Mouse (Mus musculus): ENCODE measurements around the gene Zfp719.

Zfp719 gene

GRCm38 (mm10) chr7:43579440-43580171, at the start of gene Zfp719:
Gene Zfp719 (plus strand): TSS chr7:43579610.
- DNase-seq (ENCODE audit: low spot score in 2 of 2): peak; percentile 82 to 88

- DNase-seq (ENCODE audit: low spot score in 2 of 2): no peak
These were observed 49.1 kb upstream of the Zfp719 start for GRCm38 (mm10) chr7:43530216-43530785.

GRCm38 (mm10) chr7:43532936-43533505, 46.4 kb upstream of the Zfp719 start:
- DNase-seq (ENCODE audit: low spot score in 2 of 2): peak in 1 of 2 experiments; percentile 23

- DNase-seq (ENCODE audit: low spot score in 2 of 2): no peak
These were observed 40.9 kb upstream of the Zfp719 start for GRCm38 (mm10) chr7:43538524-43538923.

GRCm38 (mm10) chr7:43544225-43544977, 35.0 kb upstream of the Zfp719 start, which contains the start of gene Cd33:
Gene Cd33 (minus strand): TSS chr7:43544428.
- DNase-seq (ENCODE audit: low spot score in 2 of 2): peak in 1 of 2 experiments; percentile 30

- DNase-seq (ENCODE audit: low spot score in 2 of 2): no peak
These were observed 33.5 kb upstream of the Zfp719 start for GRCm38 (mm10) chr7:43545656-43546545.

- no peak for DNase-seq (ENCODE audit: low spot score in 2 of 2)
These were observed 31.7 kb upstream of the Zfp719 start for GRCm38 (mm10) chr7:43547666-43548065.

- DNase-seq (ENCODE audit: low spot score in 2 of 2): no peak
These were observed 31.2 kb upstream of the Zfp719 start for GRCm38 (mm10) chr7:43548206-43548605.

- peak in 1 of 2 experiments; percentile 70 for DNase-seq (ENCODE audit: low spot score in 2 of 2)
These were observed 26.3 kb upstream of the Zfp719 start for GRCm38 (mm10) chr7:43553153-43553552.

- DNase-seq (ENCODE audit: low spot score in 2 of 2): no peak
These were observed 24.9 kb upstream of the Zfp719 start for GRCm38 (mm10) chr7:43554550-43554949.

- no peak for DNase-seq (ENCODE audit: low spot score in 2 of 2)
These were observed 24.1 kb upstream of the Zfp719 start for GRCm38 (mm10) chr7:43555351-43555750.

GRCm38 (mm10) chr7:43556901-43557300, 22.5 kb upstream of the Zfp719 start:
- DNase-seq (ENCODE audit: low spot score in 2 of 2): no peak

- DNase-seq (ENCODE audit: low spot score in 2 of 2): peak; percentile 70 to 82
These were observed 17.3 kb upstream of the Zfp719 start, which contains the start of gene Zfp658 for GRCm38 (mm10) chr7:43562006-43562633. Gene Zfp658 (plus strand): TSS chr7:43562256.

- peak in 1 of 2 experiments; percentile 27 for DNase-seq (ENCODE audit: low spot score in 2 of 2)
These were observed 16.7 kb upstream of the Zfp719 start for GRCm38 (mm10) chr7:43562651-43563070.

- no peak for DNase-seq (ENCODE audit: low spot score in 2 of 2)
These were observed 16.1 kb upstream of the Zfp719 start for GRCm38 (mm10) chr7:43563300-43563699.

- no peak for DNase-seq (ENCODE audit: low spot score in 2 of 2)
These were observed 8.2 kb upstream of the Zfp719 start for GRCm38 (mm10) chr7:43571216-43571615.

- no peak for DNase-seq (ENCODE audit: low spot score in 2 of 2)
These were observed 1.1 kb downstream of the Zfp719 start for GRCm38 (mm10) chr7:43580526-43580925.

- DNase-seq (ENCODE audit: low spot score in 2 of 2): no peak
These were observed 5.4 kb downstream of the Zfp719 start for GRCm38 (mm10) chr7:43584790-43585189.

GRCm38 (mm10) chr7:43601884-43602283, 22.5 kb downstream of the Zfp719 start:
- DNase-seq (ENCODE audit: low spot score in 2 of 2): no peak

- DNase-seq (ENCODE audit: low spot score in 2 of 2): peak; percentile 16 to 62
These were observed 27.7 kb downstream of the Zfp719 start, which contains the start of gene Zfp819 for GRCm38 (mm10) chr7:43606896-43607742. Gene Zfp819 (plus strand): TSS chr7:43607169.

All from spleen, postnatal 4 days (tissue).